Mouse (Mus musculus) limb, embryonic 15.5 days (tissue): ENCODE data around the gene Olfr420. TPM values are rescaled to one million over a fixed set of nuclear protein-coding genes. Genes with fewer than 3 reads are reported as not detected.

ENCODE experiments used
- ATAC-seq: fragments of 200-750 bp; cut with Nextera tagmentation; 2 replicates; pipeline ENCODE4 v1.8.0; 2017; ENCODE audit warnings: low read depth, moderate TSS enrichment; ENCODE audit not compliant: insufficient number of reproducible peaks, low FRiP score, low TSS enrichment
- H3K27ac ChIP-seq: fragments of 300-500 bp; sonication (generic); 2 replicates; pipeline ENCODE4 v1.5.1; 2015; ENCODE audit warnings: moderate library complexity, mild to moderate bottlenecking, inconsistent platforms
- H3K27me3 ChIP-seq: fragments of 300-500 bp; sonication (generic); 2 replicates; pipeline ENCODE4 v1.6.1; 2015; ENCODE audit warnings: inconsistent platforms
- H3K36me3 ChIP-seq: fragments of 300-500 bp; sonication (generic); 2 replicates; pipeline ENCODE4 v1.6.1; 2015; ENCODE audit warnings: inconsistent platforms
- H3K4me1 ChIP-seq: fragments of 300-500 bp; sonication (generic); 2 replicates; pipeline ENCODE4 v1.6.1; 2015; ENCODE audit warnings: inconsistent platforms
- H3K4me2 ChIP-seq: fragments of 300-500 bp; sonication (generic); 2 replicates; pipeline ENCODE4 v1.6.1; 2015; ENCODE audit warnings: mild to moderate bottlenecking, inconsistent platforms
- H3K4me3 ChIP-seq: fragments of 300-500 bp; sonication (generic); 2 replicates; pipeline ENCODE4 v1.5.1; 2015; ENCODE audit warnings: mild to moderate bottlenecking, inconsistent platforms
- H3K9ac ChIP-seq: fragments of 300-500 bp; sonication (generic); 2 replicates; pipeline ENCODE4 v1.6.1; 2015; ENCODE audit warnings: inconsistent platforms
- H3K9me3 ChIP-seq: fragments of 300-500 bp; sonication (generic); 2 replicates; pipeline ENCODE4 v1.6.1; 2016; ENCODE audit warnings: inconsistent platforms
- WGBS: fragments of 180-500 bp; shearing (Covaris S2); methylation state at CpG from one replicate; pipeline ENCODE4 v1.1.7; 2015; 5-methylcytosine and 5-hydroxymethylcytosine counted together
- polyA plus RNA-seq: library from polyadenylated mRNA; unstranded; fragments of >200 nt; fragmentation: Nextera tagmentation; extraction: Ambion mirVana; gene quantifications from 2 replicates; pipeline ENCODE4 v1.2.1, GENCODE M21; 2015

The Olfr420 gene
- polyA plus RNA-seq, 1 experiment from 2014 or later, result not detected

DNA sequence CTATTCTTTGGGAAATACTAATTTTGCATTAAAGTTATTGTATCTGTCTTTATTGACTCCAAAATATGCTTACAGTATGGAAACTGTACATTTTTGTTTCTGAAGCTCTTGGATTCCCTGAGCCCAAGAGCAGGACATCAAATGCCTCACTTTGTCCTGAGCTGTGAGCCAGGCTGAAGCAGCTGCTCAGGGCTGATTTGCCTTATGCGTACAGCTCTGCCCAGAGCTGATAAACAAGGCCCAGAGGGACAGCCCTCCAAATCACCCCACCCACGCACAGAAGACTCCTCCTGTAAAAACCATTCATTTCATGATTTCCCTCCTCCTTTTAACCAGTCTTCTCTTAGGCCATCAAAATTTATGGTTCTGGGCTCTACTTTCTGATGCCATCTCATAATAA, 16.1 kb downstream of the Olfr420 start:
- no peaks in the 10 kb centered on the region for H3K36me3 ChIP-seq
- H3K4me1 ChIP-seq, result no peaks in the 10 kb centered on the region
- no peak overlapping the region for H3K4me3 ChIP-seq
- H3K9me3 ChIP-seq, result no peaks in the 10 kb centered on the region
- H3K27ac ChIP-seq, result no peak overlapping the region
- H3K4me2 ChIP-seq, result no peak overlapping the region
- H3K27me3 ChIP-seq, result no peaks in the 10 kb centered on the region
- WGBS, result 38% methylated on average over 2 of the region's 2 CpGs
- H3K9ac ChIP-seq, result no peak overlapping the region
- no peak for ATAC-seq

DNA sequence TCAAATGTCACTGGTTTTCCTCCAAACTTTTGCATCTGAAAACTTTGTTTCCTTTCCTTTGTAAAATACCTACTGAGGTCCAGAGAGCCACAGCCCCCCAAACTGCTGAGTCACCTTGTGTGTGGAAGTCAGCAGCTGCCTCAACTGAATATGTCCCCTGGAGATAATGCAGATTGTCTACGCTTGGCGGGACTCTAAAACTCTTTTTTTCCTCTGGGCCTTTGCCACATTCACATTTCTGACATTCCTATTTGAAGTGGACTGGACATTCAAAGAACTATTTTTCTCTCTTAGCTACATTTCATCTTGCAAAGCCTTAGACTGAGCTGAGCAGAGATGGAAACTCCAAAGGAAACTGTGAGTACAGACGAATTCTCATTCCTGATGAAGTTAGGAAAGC, 17.2 kb downstream of the Olfr420 start, which contains the start of gene Spta1:
Gene Spta1, plus strand, starts transcription at position 172 of the 400 bp plus-strand sequence.
- no peak for ATAC-seq
- 44% methylated on average over 3 of the region's 3 CpGs for WGBS
- H3K27ac ChIP-seq, result no peak within 1 kb of the TSS
- no peaks in the 10 kb centered on the region for H3K4me1 ChIP-seq
- no peak within 1 kb of the TSS for H3K4me3 ChIP-seq
- no peak within 1 kb of the TSS for H3K9ac ChIP-seq
- H3K9me3 ChIP-seq, result no peaks in the 10 kb centered on the region
- no peaks in the 10 kb centered on the region for H3K36me3 ChIP-seq
- no peaks in the 10 kb centered on the region for H3K27me3 ChIP-seq
- H3K4me2 ChIP-seq, result no peak within 1 kb of the TSS

DNA sequence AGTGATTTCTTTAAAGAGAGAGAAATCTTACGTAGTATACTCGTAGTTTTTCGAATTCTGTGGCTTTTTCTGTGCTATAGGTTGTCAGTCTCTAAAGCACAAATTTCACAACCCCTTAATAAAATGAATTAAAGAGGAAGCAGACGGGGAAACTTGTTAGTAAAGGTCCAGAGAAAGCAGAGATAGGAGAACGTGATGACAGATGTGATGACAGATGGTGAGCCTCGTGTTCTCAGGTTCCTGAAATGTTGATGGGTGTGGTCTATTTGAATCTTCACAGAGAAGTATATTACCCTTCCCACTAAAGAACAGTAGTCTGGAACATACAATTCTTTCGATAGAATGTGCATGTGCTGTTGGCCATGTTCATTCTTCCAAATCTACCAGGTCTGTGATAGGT, 49.3 kb downstream of the Olfr420 start:
- WGBS, result 68% methylated on average over 7 of the region's 7 CpGs
- Histone ChIP-seq H3K4me2 (no peak overlapping the region), H3K9ac (no peak overlapping the region), H3K36me3 (no peaks in the 10 kb centered on the region), H3K9me3 (no peaks in the 10 kb centered on the region), H3K4me1 (no peaks in the 10 kb centered on the region), H3K4me3 (no peak overlapping the region), H3K27ac (no peak overlapping the region), H3K27me3 (no peaks in the 10 kb centered on the region)
- no peak for ATAC-seq

Other genes starting within 250 kb of the Olfr420 start
- gene Ifi211, start 242.6 kb upstream of the Olfr420 start, polyA plus RNA-seq, result 1.4 and 2.0 TPM in 2 replicates
- gene Mndal, start 213.1 kb upstream of the Olfr420 start, polyA plus RNA-seq, result 2.4 and 3.1 TPM in 2 replicates
- gene Ifi203, start 213.0 kb upstream of the Olfr420 start, polyA plus RNA-seq, result 0.82 and 1.2 TPM in 2 replicates
- 3.0 and 4.4 TPM in 2 replicates for gene Ifi202b, start 172.9 kb upstream of the Olfr420 start, polyA plus RNA-seq
- gene Ifi205, start 123.8 kb upstream of the Olfr420 start, polyA plus RNA-seq, result 0.52 and 0.55 TPM in 2 replicates
- 0.14 TPM in 1 of 2 replicates, not detected in the other for gene Olfr433, start 114.9 kb upstream of the Olfr420 start, polyA plus RNA-seq
- gene Olfr432, start 106.4 kb upstream of the Olfr420 start, polyA plus RNA-seq, result not detected in 2 replicates
- not detected in 2 replicates for gene Olfr430, start 89.0 kb upstream of the Olfr420 start, polyA plus RNA-seq
- gene Olfr429, start 71.3 kb upstream of the Olfr420 start, polyA plus RNA-seq, result not detected in 2 replicates
- gene Olfr427, start 58.7 kb upstream of the Olfr420 start, polyA plus RNA-seq, result not detected in 2 replicates
- not detected in 2 replicates for gene Olfr231, start 34.5 kb upstream of the Olfr420 start, polyA plus RNA-seq
- not detected in 2 replicates for gene Olfr424, start 24.1 kb upstream of the Olfr420 start, polyA plus RNA-seq
- 0.20 and 0.38 TPM in 2 replicates for gene Spta1, start 17.1 kb downstream of the Olfr420 start, polyA plus RNA-seq
- gene Olfr419, start 96.4 kb downstream of the Olfr420 start, polyA plus RNA-seq, result not detected in 2 replicates
- gene Mptx1, start 174.9 kb downstream of the Olfr420 start, polyA plus RNA-seq, result not detected in 2 replicates
- not detected in 2 replicates for gene Olfr417, start 209.5 kb downstream of the Olfr420 start, polyA plus RNA-seq
- not detected in 2 replicates for gene Olfr248, start 235.4 kb downstream of the Olfr420 start, polyA plus RNA-seq